Mouse (Mus musculus): Measurements from ENCODE around the gene Gm4707. TPM values are rescaled to one million over a fixed set of nuclear protein-coding genes. Genes with fewer than 3 reads are reported as not detected.
"Not testable (repeated sequence)": the region's sequence is repeated elsewhere in the genome, so short reads cannot be mapped to it uniquely, and the experiment has no call there.

The Gm4707 gene
- total RNA-seq, 2 experiments from 2014 or later, result 0.73 to 0.82 TPM

DNA sequence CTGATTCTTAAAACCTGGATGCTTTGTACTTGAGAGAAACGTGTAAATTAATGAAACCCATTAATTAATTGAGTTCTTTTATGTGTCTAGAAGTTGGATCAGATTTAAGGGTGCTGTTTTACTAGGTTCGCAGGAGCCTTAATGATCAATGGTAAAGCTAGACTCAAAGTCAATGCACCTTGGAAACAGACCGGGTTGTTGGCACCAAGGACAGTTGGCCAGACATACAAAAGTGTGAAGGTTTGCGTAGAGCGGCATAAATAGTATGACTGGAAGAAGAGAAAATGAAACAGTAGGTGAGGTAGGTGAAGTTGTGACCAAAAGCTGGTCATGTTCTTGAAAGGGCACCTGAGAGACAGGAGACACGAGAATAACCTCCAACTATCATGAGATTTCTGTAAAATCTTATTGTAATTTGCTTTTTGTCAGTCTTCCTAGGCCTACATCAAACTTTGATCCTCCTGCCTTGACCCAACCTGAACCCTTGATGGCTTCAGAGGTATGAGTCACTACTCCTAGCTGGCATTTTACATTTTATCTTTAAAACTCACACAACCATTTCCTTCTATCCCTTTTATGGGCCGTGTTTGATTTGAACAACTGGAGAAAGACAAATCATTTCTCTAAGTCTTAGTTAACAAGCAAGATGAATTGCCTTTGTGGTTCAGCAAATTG lies 16.8 kb upstream of the Gm4707 start:
- TF ChIP-seq CTCF (IDR thresholded peaks at IDR 0.05), result no peak
- peak overlapping the region; percentile 80 for H3K4me3 ChIP-seq
- peak overlapping the region; percentile 96; the same call in 1 of the 2 replicates for H3K27ac ChIP-seq
- intact Hi-C loops (cut with DNase I), result loop anchor here (5.0 kb wide), 1 partner anchor 51 kb away; the partner anchor contains the start of gene Ndc80
- DNase-seq, result no peak

DNA sequence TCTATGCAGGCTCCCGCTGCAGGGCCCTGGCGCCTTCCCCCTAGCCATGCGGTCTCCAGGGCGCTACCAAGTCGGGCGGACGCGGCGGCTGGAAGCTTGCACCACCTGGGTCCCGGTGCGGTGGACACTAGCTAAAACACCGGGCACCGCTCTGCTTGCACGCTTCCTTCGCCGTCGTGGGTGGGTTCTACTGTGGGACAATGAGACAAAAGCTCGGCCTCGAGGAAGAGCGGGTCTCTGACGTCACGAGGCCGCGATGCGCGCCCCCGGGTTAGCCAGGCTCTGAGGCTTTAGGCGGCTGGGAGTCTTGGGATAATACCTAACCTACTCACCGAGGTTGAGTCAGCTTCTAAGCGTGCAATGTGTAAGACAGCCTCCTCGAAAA lies 16.0 kb upstream of the Gm4707 start:
- peak overlapping the region; percentile 96 for H3K27ac ChIP-seq
- TF ChIP-seq CTCF (IDR thresholded peaks at IDR 0.05), result no peak
- peak overlapping the region; percentile 80 for H3K4me3 ChIP-seq
- intact Hi-C loops (cut with DNase I), result loop anchor here (5.0 kb wide), 1 partner anchor 52 kb away; the partner anchor contains the start of gene Ndc80
- peak; percentile 76 for DNase-seq

DNA sequence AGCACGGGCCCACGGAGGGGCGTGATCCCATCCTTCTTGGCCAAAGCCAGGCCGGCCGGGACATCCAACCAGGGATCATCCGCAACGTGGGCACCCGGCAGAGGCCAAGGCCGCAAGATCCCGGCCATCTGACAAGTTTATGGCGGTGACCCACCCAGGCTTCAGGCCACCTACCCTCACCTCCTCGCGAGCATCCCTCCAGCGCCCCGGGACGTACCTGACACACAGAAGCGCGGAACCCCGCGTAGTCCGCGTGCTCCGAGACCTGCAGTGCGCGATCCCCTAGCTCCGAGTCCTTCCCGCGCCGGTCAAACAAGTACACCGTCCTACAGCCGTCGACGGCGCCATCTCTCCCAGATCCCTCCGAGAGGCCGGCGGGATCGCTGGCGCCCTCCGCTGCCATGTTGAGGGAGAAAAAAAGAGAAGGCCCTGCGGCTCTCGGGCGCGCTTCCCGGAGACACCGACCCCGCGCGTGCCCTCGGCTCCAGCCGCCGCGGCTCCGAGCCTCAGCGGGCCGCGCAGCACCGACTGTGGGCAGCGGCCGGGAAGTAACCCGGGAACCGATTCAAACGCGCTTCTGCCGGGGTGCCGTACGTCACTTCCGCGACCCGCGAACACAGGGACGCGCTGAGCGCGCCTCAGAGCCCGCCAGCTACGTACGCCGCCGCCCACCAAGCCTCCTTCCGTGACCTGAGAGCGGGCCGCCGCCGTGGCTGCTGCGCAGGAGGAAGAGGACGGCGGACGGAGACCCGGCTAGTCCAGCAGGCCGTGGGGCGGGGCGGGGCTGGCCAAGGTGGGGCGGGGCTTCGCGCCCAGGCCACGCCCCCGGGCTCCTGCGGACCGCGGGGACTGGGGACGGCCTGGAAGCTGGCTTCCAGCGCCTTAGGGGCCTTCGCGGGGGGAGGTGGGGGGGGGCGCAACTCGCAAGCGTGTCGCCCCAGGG lies 15.3 kb upstream of the Gm4707 start, which contains the start of gene Smchd1:
TSS of gene Smchd1 (minus strand) at position 582 of the 943 bp plus-strand sequence.
- DNase-seq, result peak; percentile 96
- Histone ChIP-seq H3K27ac (peak within 1 kb of the TSS; percentile 96), H3K4me3 (peak within 1 kb of the TSS; percentile 80)
- intact Hi-C loops (cut with DNase I), result loop anchor here (5.0 kb wide), 1 partner anchor 52 kb away; the partner anchor contains the start of gene Ndc80
- 0 out of 2 replicates have a peak, but pooled peaks have one; percentile 4 for TF ChIP-seq CTCF (IDR thresholded peaks at IDR 0.05)

DNA sequence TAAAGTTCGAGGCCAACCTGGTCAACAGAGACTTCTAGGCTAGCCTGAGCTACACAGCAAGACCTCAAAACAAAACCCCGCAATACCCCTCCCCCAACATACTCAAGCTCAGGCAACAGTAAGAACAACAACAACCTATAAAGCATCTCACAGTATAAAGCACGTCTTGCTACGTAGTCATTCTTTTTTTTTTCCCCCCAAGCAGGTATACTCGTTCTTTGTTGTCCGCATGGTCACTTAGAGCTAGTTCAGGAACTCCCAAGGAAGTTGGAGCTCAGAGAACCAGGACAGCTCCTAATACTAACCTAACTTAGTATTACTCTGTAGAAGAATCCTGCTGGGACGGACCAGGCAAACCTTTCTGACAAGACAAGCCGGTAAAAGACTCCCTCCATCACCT lies 14.4 kb upstream of the Gm4707 start:
- no peak for TF ChIP-seq CTCF (IDR thresholded peaks at IDR 0.05)
- no peak for DNase-seq
- intact Hi-C loops (cut with DNase I), result no loop called here
- Histone ChIP-seq H3K27ac (peak overlapping the region; percentile 96; the same call in 1 of the 2 replicates), H3K4me3 (peak overlapping the region; percentile 80)

DNA sequence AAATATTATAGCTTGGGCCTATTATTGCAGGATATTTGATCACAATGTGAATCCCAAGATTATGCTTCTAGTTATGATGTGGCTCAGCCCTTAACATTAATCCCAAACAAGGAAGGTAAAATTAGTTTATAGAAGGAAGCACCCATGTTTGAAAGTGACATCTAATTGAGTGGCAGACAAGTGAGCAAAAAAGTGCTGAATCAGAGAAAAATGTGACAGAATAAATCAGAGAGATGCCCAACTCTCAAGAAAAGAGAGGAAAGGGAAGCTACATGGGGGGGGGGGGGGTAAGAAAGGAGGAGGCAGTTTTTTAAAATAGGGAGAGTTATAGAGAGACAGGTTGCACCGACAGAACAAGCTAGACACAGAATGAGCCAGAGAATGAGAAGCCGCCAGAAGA lies 11.5 kb upstream of the Gm4707 start:
- no peak for DNase-seq
- intact Hi-C loops (cut with DNase I), result no loop called here
- no peak overlapping the region for H3K27ac ChIP-seq
- TF ChIP-seq CTCF (IDR thresholded peaks at IDR 0.05), result no peak
- H3K4me3 ChIP-seq, result no peak overlapping the region

DNA sequence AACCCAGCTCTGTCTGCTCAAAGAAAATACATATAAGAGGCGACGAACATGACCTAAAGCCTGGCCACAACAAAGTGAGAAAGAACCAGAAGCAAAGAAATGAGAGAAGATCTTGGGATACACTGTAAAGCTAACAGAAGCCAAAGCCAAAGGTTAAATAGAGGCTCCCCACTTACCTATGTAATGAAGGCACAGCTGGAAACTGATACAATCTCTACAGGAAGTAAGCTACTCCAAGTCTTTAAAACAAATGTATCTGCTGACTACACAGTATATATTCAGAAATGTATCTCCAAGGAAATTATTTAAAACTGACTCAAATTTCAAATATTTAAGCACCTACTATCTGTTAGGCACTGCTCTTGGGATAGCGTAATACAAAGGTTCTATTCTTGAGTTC lies 594 bp upstream of the Gm4707 start:
- TF ChIP-seq CTCF (IDR thresholded peaks at IDR 0.05), result no peak
- intact Hi-C loops (cut with DNase I), result no loop called here
- no peak overlapping the region for H3K4me3 ChIP-seq
- no peak overlapping the region for H3K27ac ChIP-seq
- no peak for DNase-seq

DNA sequence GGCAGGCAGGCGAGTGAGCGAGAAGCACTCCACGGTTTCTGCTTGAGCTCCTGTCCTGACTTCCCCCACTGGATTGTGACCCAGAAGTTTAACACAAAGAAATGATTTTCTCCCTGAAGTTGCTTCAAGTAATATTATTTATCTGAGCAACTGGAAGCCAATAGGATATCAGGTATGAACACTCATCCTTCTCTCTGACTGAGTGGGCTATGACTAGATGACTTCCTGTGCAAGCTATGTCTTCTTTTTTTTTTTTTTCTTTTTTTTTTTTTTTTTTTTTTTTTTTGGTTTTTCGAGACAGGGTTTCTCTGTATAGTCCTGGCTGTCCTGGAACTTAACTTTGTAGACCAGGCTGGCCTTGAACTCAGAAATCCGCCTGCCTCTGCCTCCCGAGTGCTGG lies 2.4 kb downstream of the Gm4707 start:
- intact Hi-C loops (cut with DNase I); H3K4me3 ChIP-seq; DNase-seq; H3K27ac ChIP-seq: not testable (repeated sequence)

DNA sequence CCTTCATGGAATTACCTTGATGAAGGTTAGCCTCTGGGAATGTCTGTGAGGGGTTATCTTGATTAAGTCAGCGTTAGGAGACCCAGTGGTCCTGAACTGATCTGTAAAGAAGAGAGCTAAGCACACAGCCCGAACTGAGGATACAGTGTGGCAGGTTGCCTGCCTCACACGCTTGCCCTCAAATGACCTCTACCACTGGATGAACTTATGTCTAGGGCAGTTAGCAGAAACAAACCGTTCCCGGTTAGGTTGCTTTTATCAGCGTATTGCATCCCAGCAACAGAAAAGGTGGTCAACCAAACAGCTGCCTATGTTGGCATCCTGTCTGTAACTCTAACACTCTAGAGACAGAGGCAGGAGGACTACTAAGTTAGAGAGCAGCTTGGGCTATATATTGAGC lies 14.5 kb downstream of the Gm4707 start:
- Histone ChIP-seq H3K27ac (no peak overlapping the region), H3K4me3 (no peak overlapping the region)
- TF ChIP-seq CTCF (IDR thresholded peaks at IDR 0.05), result no peak
- DNase-seq, result no peak
- intact Hi-C loops (cut with DNase I), result no loop called here

DNA sequence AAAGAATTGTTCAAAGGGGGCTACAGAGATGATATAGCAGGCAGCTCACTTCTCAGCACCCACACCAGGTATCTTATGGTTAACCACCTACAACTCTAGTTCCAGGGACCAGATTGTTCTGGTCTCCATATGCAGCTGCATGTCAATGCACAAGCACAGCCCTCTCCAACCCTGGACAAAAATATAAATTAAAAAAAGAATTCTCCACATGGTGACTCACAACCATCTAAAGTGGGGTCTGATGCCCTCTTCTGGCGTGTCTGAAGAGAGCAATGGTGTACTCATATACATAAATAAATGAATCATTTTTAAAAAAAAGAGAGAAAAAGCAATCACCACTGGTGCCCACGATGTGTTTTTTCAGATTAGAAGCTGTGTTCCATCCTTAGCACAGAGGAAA lies 15.0 kb downstream of the Gm4707 start:
- Histone ChIP-seq H3K27ac (no peak overlapping the region), H3K4me3 (no peak overlapping the region)
- intact Hi-C loops (cut with DNase I), result no loop called here
- no peak for DNase-seq
- peak; percentile 29; the same call in 1 of the 2 replicates for TF ChIP-seq CTCF (IDR thresholded peaks at IDR 0.05)

DNA sequence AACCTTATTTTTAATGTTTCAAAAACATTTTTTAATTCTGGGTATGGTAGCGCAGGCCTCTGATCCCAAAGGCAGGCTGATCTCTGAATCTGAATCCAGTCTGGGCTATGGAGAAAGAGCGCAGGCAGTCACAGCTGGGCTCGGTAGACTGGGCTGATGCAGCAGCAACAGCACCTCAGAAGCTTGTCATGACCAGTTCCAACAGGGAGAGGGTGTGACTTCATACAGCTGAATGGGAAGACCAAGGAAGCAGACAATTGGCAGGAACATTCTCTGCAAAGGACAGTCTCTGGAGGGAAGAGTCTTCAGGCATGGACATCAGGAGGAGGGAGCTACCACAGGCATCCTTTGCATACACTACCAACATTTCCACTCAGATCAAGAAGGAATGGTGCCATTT lies 15.6 kb downstream of the Gm4707 start:
- DNase-seq, result no peak
- H3K27ac ChIP-seq, result no peak overlapping the region
- no peak for TF ChIP-seq CTCF (IDR thresholded peaks at IDR 0.05)
- H3K4me3 ChIP-seq, result no peak overlapping the region
- intact Hi-C loops (cut with DNase I), result no loop called here

DNA sequence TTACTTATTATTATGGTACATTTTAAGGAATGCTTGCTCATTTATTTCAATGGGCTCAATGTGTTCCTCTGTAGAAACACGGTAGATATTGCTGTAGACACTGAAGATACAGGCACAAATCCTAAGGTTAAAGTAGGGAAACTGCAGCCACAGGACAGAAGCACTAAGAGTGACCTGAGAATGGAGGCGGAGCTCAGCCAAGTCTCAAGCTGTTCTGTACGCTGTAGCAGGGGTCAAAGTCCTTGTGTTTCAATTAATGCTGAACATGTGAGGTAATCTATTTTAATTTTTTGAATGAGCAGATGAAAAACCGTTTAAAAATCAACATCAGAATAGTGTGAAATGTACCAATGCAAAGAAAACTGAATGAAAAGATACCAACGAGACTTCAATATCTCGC lies 16.4 kb downstream of the Gm4707 start:
- DNase-seq, result no peak
- intact Hi-C loops (cut with DNase I), result no loop called here
- Histone ChIP-seq H3K4me3 (no peak overlapping the region), H3K27ac (no peak overlapping the region)
- no peak for TF ChIP-seq CTCF (IDR thresholded peaks at IDR 0.05)

DNA sequence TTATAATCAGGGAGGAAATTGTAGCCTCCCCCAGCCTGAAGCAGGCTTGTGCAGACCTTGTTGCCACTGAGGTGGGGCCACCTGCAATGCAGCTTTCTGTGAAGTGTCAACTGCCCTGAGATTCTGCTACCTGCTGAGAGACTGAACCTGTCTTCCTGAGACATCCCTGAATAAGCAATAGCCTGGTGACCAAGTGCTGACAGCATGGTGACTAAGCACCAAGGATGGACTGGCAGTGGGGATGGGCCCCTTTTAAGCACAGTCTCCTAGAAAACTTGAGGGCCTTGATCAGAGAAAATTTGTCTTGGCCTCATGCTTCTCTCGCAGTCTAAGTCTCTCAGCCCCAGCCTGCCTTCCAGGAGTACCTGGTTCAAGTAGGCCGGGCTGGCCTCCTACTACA lies 37.2 kb downstream of the Gm4707 start:
- H3K4me3 ChIP-seq; H3K27ac ChIP-seq; intact Hi-C loops (cut with DNase I); DNase-seq: not testable (repeated sequence)

DNA sequence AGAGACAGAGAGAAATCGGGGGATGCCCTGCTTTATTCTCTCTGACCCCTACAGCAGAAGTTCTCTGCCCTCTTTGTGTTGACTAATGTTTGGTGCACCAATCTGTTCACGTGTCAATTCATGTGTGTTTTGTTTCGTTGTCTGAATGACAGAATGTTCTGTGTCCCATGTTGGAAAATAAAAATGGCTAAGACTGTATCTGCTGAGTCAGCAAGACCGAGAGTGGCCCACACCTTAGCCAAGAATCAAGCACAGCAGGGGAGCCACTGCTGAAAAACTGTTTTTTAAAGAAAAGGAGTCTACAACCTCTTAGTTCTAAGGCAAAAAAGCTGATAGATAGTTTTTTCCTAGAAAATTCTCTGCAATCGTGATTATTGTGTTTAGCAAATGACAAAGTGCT lies 40.3 kb downstream of the Gm4707 start:
- intact Hi-C loops (cut with DNase I), result not testable (repeated sequence)

More for the DNA sequence above, 40.3 kb downstream of the Gm4707 start:
- not testable (repeated sequence) for H3K4me3 ChIP-seq, H3K27ac ChIP-seq, DNase-seq

Data from gastrocnemius, adult 2 months (tissue).